Mouse (Mus musculus) megakaryocyte-erythroid progenitor cell, adult 5-6 weeks (primary cell): ENCODE results near the gene Apela. TPM values are rescaled to one million over a fixed set of nuclear protein-coding genes. Genes with fewer than 3 reads are reported as not detected.

Source experiments
- ATAC-seq: replicated peaks from 2 replicates; pipeline ENCODE4 v1.8.0; 2016; ENCODE audit warnings: mild to moderate bottlenecking, inconsistent platforms; ENCODE audit not compliant: severe bottlenecking, poor library complexity, low FRiP score, low TSS enrichment
- total RNA-seq, 2 experiments: library from RNA; stranded (forward) in 1 of 2; stranded (reverse) in 1 of 2; fragments of 200-1000, 215-1000 nt in 1 of 2; fragments of >200 nt in 1 of 2; fragmentation: Nextera tagmentation in 1 of 2; gene quantifications; 2 replicates each; pipeline ENCODE4 v1.2.3; 2014 to 2017

The Apela gene
- total RNA-seq (2014; fragmentation: Nextera tagmentation) (not detected in 2 replicates), total RNA-seq (2017) (not detected in 2 replicates)

- no peak for ATAC-seq
These were observed at the start of gene Apela for GRCm38 (mm10) chr8:65037117-65037533. Gene Apela, minus strand, starts transcription at chr8:65037336.

GRCm38 (mm10) chr8:65085680-65086079 is 48.5 kb upstream of the Apela start:
- no peak for ATAC-seq

DNA sequence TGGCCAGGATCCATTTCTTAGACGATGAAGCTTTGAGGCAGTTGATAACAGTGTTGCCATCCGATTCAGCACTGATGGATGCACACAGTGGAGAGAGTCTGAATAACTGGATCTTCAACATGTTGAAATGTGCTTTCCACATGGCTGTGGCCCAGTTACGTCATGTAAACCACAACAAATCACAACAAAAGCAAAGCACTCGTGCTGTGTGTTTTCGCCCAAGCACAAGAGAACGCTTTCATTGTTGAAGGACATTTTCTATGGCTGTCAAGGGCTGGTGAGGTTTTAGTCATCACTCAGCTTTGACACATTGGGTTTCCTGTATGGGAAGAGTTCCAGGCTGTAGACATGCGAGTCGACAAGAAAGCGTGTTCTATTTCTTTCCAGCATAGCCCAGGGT is 43.6 kb upstream of the Apela start:
- ATAC-seq = no peak

DNA sequence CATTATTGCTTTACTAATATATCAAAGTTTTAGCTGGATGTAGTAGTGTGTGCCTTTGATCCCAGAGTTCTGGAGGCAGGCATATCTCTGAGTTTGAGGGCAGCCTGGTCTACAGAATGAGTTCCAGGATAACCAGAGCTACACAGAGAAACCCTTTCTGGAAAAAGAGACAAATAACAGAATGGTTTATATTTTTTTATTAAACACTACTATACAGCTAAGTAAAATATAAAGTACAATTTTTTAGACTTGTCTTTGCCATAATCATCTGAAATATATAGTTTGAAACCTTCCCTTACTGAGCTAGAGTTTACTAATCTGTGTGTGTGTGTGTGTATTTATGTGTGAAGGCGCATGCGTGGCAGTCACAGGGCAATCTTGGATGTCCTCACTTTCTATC is 37.6 kb upstream of the Apela start, which contains the start of gene Gm10663:
Gene Gm10663, plus strand, starts transcription at position 301 of the 400 bp plus-strand sequence.
- ATAC-seq = no peak

DNA sequence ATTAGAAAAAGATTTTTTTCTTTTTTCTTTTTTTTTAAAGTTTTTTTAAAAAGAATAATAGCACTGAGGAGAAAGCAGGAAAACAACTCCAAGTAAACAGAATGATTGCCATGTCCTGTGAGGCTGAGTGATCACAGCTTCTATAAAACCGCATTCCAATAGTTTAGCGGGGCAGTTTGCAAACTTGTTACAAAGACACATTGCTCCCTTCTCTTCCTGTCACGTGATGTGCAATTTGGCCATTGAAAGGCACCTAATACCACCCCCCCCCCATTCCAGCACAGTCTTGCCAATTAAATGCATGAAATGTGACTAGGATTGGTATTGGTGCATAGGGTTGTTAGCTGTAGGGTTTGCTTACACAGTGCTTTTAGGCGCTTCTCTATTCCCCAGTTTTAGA is 33.9 kb upstream of the Apela start:
- ATAC-seq = no peak

GRCm38 (mm10) chr8:65068473-65068819 is 31.3 kb upstream of the Apela start:
- no peak for ATAC-seq

DNA sequence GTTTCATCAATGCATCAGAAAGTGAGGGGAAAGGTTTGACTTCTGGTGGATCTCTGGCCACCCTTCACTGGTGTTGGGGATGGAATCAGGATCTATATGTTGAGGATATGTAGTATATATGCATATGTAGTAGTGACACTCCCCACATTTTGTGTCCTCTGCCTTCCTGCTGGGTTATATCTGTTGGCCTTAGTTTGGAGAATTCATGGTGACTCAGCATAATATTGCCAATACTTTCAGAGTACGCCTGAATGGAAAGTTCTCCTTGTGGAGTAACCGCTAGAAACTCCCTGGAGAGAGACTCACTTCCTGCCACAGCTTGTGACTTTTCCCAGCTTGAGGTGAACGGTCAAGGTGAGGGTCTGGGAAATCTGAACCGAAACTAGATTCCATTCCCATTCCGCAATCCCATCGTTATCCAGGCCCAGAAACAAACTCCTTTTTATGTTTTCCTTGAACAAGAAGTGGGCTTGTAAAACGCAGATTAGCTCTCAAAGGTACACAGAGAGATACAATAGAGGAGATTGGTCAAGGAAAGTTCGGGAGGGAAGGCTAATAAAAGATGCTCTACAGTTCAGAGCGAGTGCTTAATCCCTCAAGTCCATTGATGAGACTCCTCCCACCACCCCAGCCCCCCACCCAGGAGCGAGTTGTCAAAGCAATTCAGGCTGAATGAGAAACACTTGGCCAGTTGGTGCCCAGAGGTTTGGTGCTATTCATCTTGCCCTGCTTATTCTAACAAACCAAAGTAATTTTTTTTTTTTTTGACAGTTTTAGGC is 30.7 kb upstream of the Apela start:
- no peak for ATAC-seq

DNA sequence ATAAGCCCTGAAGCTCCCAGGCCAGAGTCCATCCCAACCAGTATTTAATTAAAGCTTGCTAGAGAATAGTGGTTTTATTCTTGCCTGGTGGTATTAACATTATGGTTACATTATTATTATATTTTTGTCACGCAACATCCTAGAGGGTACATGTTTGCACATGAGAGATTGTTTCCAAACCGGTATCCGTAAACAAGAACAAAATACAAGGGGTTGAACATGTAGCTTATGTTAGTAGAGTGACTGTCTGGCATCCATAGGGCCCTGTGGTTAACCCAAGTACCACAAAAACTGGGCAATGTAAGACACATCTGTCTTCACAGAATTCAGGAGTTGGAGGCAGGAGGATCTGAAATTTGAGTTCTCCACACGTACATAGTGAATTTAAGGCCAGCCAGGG is 29.9 kb upstream of the Apela start:
- ATAC-seq = no peak

GRCm38 (mm10) chr8:65065622-65066021 is 28.5 kb upstream of the Apela start:
- no peak for ATAC-seq

GRCm38 (mm10) chr8:65064071-65064470 is 26.9 kb upstream of the Apela start:
- ATAC-seq = no peak

GRCm38 (mm10) chr8:65062195-65062594 is 25.1 kb upstream of the Apela start:
- ATAC-seq = no peak

DNA sequence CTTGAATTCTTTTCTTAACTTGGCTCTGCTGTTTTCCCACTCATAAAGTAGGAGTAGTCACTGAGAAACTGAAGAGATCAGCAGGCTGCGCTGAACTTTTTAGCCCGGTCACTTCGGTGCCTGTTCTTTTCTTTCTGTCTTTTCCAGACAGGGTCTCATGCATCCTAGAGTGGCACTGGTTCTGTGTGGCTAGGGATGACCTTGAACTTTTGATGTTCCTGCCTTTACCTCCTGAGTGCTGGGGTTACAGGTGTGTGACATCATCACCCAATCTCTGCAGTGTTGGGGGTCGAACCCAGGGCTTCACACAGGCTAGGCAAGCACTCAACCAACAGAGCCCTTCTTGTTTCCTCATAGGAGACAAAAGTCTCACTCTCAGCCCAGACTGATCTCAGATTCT is 19.6 kb upstream of the Apela start:
- ATAC-seq = no peak

DNA sequence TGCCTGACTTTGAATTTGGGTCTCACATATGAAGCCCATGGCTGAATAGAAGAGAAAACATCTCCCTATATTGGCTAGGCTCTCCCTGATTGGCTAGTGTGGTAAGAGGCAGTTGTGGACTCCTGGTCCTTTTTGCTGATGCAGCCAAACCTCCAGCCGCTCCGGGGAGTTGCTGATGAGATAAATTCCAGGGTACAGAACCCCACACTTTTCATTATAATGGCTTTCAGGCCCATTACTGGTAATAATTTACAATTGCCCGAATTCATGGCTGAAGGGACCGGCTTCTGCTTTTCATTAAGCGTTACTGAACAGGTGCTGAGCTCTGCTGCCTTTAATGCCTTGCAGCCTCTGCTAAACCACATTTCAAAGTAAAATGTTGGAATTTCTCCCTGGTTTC is 16.8 kb upstream of the Apela start:
- no peak for ATAC-seq

DNA sequence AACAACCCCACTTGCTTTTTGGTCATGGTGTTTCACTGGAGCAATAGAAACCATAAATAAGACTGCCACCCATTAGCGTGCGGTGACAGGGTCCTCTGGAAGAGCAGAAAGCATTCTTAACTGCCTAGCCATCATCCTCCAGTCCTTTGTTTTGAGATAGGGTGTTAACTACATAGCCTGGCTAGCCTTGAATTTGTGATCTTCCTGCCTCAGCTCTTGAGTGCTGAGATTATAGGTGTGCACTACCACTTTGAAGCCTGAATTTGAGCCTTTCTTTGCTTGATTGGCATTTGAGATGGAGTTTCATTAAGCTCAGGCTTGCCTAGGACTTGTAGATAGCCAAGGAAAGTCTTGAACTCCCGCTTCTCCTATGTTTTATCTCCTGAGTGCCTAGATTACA is 16.4 kb upstream of the Apela start:
- ATAC-seq = no peak

GRCm38 (mm10) chr8:65047801-65048200 is 10.7 kb upstream of the Apela start:
- ATAC-seq = no peak

DNA sequence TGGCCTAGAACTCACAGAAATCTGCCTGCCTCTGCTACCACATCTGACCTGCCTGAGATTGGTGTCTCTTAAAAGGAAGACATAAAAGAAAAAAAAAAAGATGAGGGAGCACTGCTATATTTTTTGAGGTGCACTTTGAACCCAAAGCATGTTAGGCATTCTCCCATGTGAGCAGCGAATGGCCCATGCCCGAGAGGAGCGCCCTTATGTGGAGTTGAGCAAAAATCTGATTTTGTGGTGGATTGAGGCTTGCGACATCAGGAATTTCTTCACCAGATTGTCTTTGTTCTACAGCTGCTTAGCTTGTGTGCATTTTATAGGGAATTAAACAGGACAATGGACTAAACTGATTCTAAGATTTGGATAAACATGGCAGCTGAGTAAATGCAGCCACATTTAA is 10.1 kb upstream of the Apela start:
- ATAC-seq = no peak

DNA sequence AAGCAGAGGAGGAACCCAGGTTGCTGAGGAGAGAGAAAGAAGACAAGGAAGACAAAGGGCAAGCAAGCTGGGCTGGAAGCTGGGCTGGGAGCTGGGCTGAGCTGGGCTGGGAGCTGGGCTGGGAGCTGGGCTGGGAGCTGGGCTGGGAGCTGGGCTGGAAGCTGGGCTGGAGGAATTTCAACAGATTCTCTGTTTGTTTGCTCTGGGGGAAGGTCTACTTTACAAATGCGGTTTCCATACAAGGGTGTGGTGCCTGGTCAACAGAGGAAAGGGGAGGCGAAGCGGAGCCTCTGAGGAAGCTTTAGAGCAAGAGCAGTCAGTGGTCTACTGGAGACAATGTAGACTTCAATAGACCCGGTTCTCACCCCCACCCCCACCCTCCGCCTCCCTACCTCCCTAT is 9.4 kb upstream of the Apela start:
- ATAC-seq = no peak

GRCm38 (mm10) chr8:65034136-65034535 is 3.0 kb downstream of the Apela start:
- no peak for ATAC-seq

DNA sequence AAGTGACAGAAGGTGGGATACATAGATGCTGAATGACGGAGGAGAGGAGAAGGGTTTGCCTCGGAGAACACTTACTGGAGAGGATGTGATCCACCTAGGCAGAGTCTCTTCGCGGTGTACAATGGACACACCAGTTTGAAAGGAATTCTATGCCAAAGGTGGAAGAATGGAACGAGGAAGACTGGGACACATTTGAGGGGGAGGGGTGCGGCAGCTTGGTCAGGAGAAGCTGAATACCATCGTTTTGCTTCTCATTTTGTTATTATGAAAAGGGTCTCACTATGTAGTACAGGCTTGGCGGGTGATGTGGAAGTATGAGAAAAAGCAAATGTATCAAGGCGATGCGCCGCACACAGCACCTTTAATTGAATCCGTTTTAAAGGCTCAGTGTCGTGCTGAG is 4.1 kb downstream of the Apela start:
- no peak for ATAC-seq

- no peak for ATAC-seq
These were observed 5.0 kb downstream of the Apela start for GRCm38 (mm10) chr8:65032107-65032506.

DNA sequence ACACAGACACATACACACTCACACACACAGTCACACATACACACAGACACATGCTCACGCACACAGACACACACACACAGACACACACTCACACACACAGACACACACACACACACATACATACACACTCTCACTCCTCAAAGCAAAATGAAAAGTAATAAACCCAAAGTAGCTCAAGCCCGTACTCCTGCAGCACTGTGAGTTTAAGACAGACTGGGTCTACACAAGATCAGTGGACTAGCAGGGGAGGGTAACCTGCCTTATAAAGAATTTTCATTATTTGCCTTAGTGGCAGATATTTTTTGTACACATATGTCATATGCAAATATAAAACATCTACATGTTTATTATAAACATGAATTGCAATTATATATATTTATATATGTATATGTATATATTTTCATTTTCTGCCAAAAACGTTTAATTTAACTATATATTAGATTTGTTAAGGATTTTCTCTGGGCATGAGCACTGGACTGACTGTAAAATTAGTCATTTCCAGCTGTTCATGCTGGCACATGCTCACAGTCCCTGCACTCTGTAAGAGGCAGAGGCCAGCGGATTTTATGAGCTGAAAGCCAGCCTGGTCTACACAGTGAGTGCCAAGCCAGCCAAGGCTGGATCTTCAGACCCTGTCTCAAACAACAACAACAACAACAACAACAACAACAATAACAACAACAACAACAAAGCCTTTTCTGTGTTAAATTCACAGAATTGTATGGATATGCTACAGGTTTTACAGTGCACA is 6.2 kb downstream of the Apela start:
- no peak for ATAC-seq
